Mouse (Mus musculus): ENCODE results near the gene Alox12b. TPM values are rescaled to one million over a fixed set of nuclear protein-coding genes. Genes with fewer than 3 reads are reported as not detected.

Gene Alox12b
- polyA plus RNA-seq, 1 experiment from 2014 or later, result not detected

Other genes with a start within 250 kb of the Alox12b start
- not detected in 3 replicates for gene Odf4, start 229.9 kb upstream of the Alox12b start, polyA plus RNA-seq (2018)
- gene Arhgef15, start 199.5 kb upstream of the Alox12b start, polyA plus RNA-seq (2018), result not detected in 3 replicates
- 2.7 to 3.2 TPM (median 2.7 TPM) in 3 replicates for gene Slc25a35, start 188.9 kb upstream of the Alox12b start, polyA plus RNA-seq (2018)
- gene Rangrf, start 181.8 kb upstream of the Alox12b start, polyA plus RNA-seq (2018), result 2.4 to 11.2 TPM (median 3.4 TPM) in 3 replicates
- 2.4 to 12.1 TPM (median 5.6 TPM) in 3 replicates for gene Pfas, start 148.5 kb upstream of the Alox12b start, polyA plus RNA-seq (2018)
- gene Ctc1, start 141.1 kb upstream of the Alox12b start, polyA plus RNA-seq (2018), result 17.1 to 28.9 TPM (median 20.6 TPM) in 3 replicates
- 4.2 to 8.5 TPM (median 7.3 TPM) in 3 replicates for gene Aurkb, start 111.3 kb upstream of the Alox12b start, polyA plus RNA-seq (2018)
- 11.7 to 37.1 TPM (median 15.6 TPM) in 3 replicates for gene Borcs6, start 97.3 kb upstream of the Alox12b start, polyA plus RNA-seq (2018)
- 4.1 to 7.3 TPM (median 4.2 TPM) in 3 replicates for gene Tmem107, start 86.2 kb upstream of the Alox12b start, polyA plus RNA-seq (2018)
- gene Vamp2, start 68.5 kb upstream of the Alox12b start, polyA plus RNA-seq (2018), result 23.6 to 47.7 TPM (median 36.7 TPM) in 3 replicates
- 8.8 to 17.5 TPM (median 11.6 TPM) in 3 replicates for gene Per1, start 61.8 kb upstream of the Alox12b start, polyA plus RNA-seq (2018)
- not detected in 3 replicates for gene Hes7, start 36.6 kb upstream of the Alox12b start, polyA plus RNA-seq (2018)
- 0.14 to 0.29 TPM in 2 of 3 replicates, not detected in the other for gene 9130213A22Rik, start 34.4 kb upstream of the Alox12b start, polyA plus RNA-seq (2018)
- 0.19 TPM in 1 of 3 replicates, not detected in the others for gene Aloxe3, start 31.1 kb upstream of the Alox12b start, polyA plus RNA-seq (2018)
- gene Alox8, start 40.9 kb downstream of the Alox12b start, polyA plus RNA-seq (2018), result not detected in 3 replicates
- not detected in 3 replicates for gene Gucy2e, start 80.0 kb downstream of the Alox12b start, polyA plus RNA-seq (2018)
- 3.6 to 6.7 TPM (median 5.4 TPM) in 3 replicates for gene Cntrob, start 166.8 kb downstream of the Alox12b start, polyA plus RNA-seq (2018)
- gene Trappc1, start 167.0 kb downstream of the Alox12b start, polyA plus RNA-seq (2018), result 103 to 111 TPM (median 110 TPM) in 3 replicates
- 0.11 to 0.33 TPM (median 0.23 TPM) in 3 replicates for gene Kcnab3, start 169.3 kb downstream of the Alox12b start, polyA plus RNA-seq (2018)
- gene Rnf227, start 183.5 kb downstream of the Alox12b start, polyA plus RNA-seq (2018), result 3.3 to 4.4 TPM (median 3.6 TPM) in 3 replicates
- 43.6 to 105 TPM (median 82.3 TPM) in 3 replicates for gene Chd3, start 212.4 kb downstream of the Alox12b start, polyA plus RNA-seq (2018)
- gene Naa38, start 238.5 kb downstream of the Alox12b start, polyA plus RNA-seq (2018), result 60.0 to 104 TPM (median 95.8 TPM) in 3 replicates
- 25.0 to 35.1 TPM (median 31.3 TPM) in 3 replicates for gene Cyb5d1, start 238.6 kb downstream of the Alox12b start, polyA plus RNA-seq (2018)
- 0.09 TPM in 1 of 3 replicates, not detected in the others for gene Tmem88, start 241.2 kb downstream of the Alox12b start, polyA plus RNA-seq (2018)